Mouse (Mus musculus) midbrain, embryonic 14.5 days (tissue): ENCODE results near the gene Mns1. TPM values are rescaled to one million over a fixed set of nuclear protein-coding genes. Genes with fewer than 3 reads are reported as not detected.
"Not testable (repeated sequence)": the region's sequence is repeated elsewhere in the genome, so short reads cannot be mapped to it uniquely, and the experiment has no call there.

Experiments used
- ATAC-seq: fragments of 200-750 bp; cut with Nextera tagmentation; 2 replicates; pipeline ENCODE4 v1.8.0; 2017; ENCODE audit warnings: moderate number of reproducible peaks, moderate library complexity; ENCODE audit not compliant: low FRiP score, low TSS enrichment
- DNase-seq: peaks from one replicate; pipeline ENCODE4 v3.0.0-alpha.2; 2015
- H3K27ac ChIP-seq: fragments of 300-500 bp; sonication (generic); replicated peaks from 2 replicates; pipeline ENCODE4 v1.5.1; 2014; ENCODE audit warnings: mild to moderate bottlenecking, low read depth, low read length, moderate library complexity
- H3K27me3 ChIP-seq: fragments of 300-500 bp; sonication (generic); 2 replicates; pipeline ENCODE4 v1.6.1; 2014; ENCODE audit warnings: low read length, control low read depth, mixed read lengths; ENCODE audit not compliant: control insufficient read depth, insufficient read depth
- H3K36me3 ChIP-seq: fragments of 300-500 bp; sonication (generic); 2 replicates; pipeline ENCODE4 v1.6.1; 2014; ENCODE audit warnings: low read length, control low read depth; ENCODE audit not compliant: control insufficient read depth, insufficient read depth
- H3K4me1 ChIP-seq: fragments of 300-500 bp; sonication (generic); 2 replicates; pipeline ENCODE4 v1.6.1; 2014; ENCODE audit warnings: mild to moderate bottlenecking, antibody characterized with exemption, low read length, control low read depth; ENCODE audit not compliant: control insufficient read depth, insufficient read depth
- H3K4me2 ChIP-seq: fragments of 300-500 bp; sonication (generic); 2 replicates; pipeline ENCODE4 v1.6.1; 2014; ENCODE audit warnings: mild to moderate bottlenecking, low read length, moderate library complexity
- H3K4me3 ChIP-seq: fragments of 300-500 bp; sonication (generic); replicated peaks from 2 replicates; pipeline ENCODE4 v1.5.1; 2014; ENCODE audit warnings: low read depth, low read length
- H3K9ac ChIP-seq: fragments of 300-500 bp; sonication (generic); replicated peaks from 2 replicates; pipeline ENCODE4 v1.6.1; 2014; ENCODE audit warnings: mild to moderate bottlenecking, low read length, moderate library complexity
- H3K9me3 ChIP-seq: fragments of 300-500 bp; sonication (generic); 2 replicates; pipeline ENCODE4 v1.6.1; 2016; ENCODE audit warnings: low read length, control low read depth, mixed read lengths; ENCODE audit not compliant: control insufficient read depth
- WGBS: fragments of 180-500 bp; shearing (Covaris S2); extraction: QIAGEN DNeasy Blood & Tissue Kit; methylation state at CpG from one replicate; pipeline ENCODE4 v1.1.7; 2014; 5-methylcytosine and 5-hydroxymethylcytosine counted together
- polyA plus RNA-seq: library from polyadenylated mRNA; unstranded; fragments of >200 nt; fragmentation: Nextera tagmentation; extraction: Ambion mirVana; gene quantifications from 2 replicates; pipeline ENCODE4 v1.2.1, GENCODE M21; 2014

Gene Mns1
- polyA plus RNA-seq, 1 experiment from 2014 or later = 10.3 TPM

- not testable (repeated sequence) for H3K36me3 ChIP-seq, H3K27ac ChIP-seq, H3K9me3 ChIP-seq, H3K4me3 ChIP-seq, H3K9ac ChIP-seq, H3K4me2 ChIP-seq, DNase-seq, H3K27me3 ChIP-seq, ATAC-seq, H3K4me1 ChIP-seq
- WGBS = 72% methylated on average over 4 of the region's 4 CpGs
Observed at GRCm38 (mm10) chr9:72401769-72402168, 36.0 kb upstream of the Mns1 start.

GRCm38 (mm10) chr9:72403421-72403820, 34.4 kb upstream of the Mns1 start:
- 48% methylated on average over 6 of the region's 6 CpGs for WGBS
- no peak overlapping the region for H3K27ac ChIP-seq

GRCm38 (mm10) chr9:72404446-72404845, 33.4 kb upstream of the Mns1 start:
- Histone ChIP-seq H3K27ac (no peak overlapping the region), H3K4me3 (no peak overlapping the region), H3K27me3 (no peaks in the 10 kb centered on the region), H3K4me2 (no peak overlapping the region), H3K9ac (no peak overlapping the region), H3K4me1 (peaks cover 3% of the 10 kb centered on the region; the same call in 1 of the 2 replicates), H3K9me3 (no peaks in the 10 kb centered on the region), H3K36me3 (no peaks in the 10 kb centered on the region)
- DNase-seq (no peak), ATAC-seq (no peak)
- WGBS = 89% methylated on average over 8 of the region's 8 CpGs

More at GRCm38 (mm10) chr9:72403421-72403820, 34.4 kb upstream of the Mns1 start:
- H3K9ac ChIP-seq = no peak overlapping the region
- DNase-seq (no peak), ATAC-seq (no peak)
- no peaks in the 10 kb centered on the region for H3K9me3 ChIP-seq
- H3K4me3 ChIP-seq = no peak overlapping the region
- no peaks in the 10 kb centered on the region for H3K4me1 ChIP-seq
- H3K36me3 ChIP-seq = no peaks in the 10 kb centered on the region
- no peak overlapping the region for H3K4me2 ChIP-seq
- H3K27me3 ChIP-seq = no peaks in the 10 kb centered on the region

- ATAC-seq (no peak), DNase-seq (no peak)
- Histone ChIP-seq H3K36me3 (no peaks in the 10 kb centered on the region), H3K4me2 (no peak overlapping the region), H3K27me3 (no peaks in the 10 kb centered on the region), H3K9ac (no peak overlapping the region), H3K9me3 (no peaks in the 10 kb centered on the region), H3K4me3 (no peak overlapping the region), H3K4me1 (peaks cover 6% of the 10 kb centered on the region; the same call in 1 of the 2 replicates), H3K27ac (no peak overlapping the region)
- 80% methylated on average over 3 of the region's 3 CpGs for WGBS
Observed at GRCm38 (mm10) chr9:72404934-72405333, 32.9 kb upstream of the Mns1 start.

GRCm38 (mm10) chr9:72405882-72406638, 31.8 kb upstream of the Mns1 start:
- 90% methylated on average over 9 of the region's 9 CpGs for WGBS
- Histone ChIP-seq H3K4me3 (no peak overlapping the region), H3K9me3 (no peaks in the 10 kb centered on the region), H3K27ac (no peak overlapping the region), H3K27me3 (no peaks in the 10 kb centered on the region), H3K36me3 (no peaks in the 10 kb centered on the region), H3K9ac (no peak overlapping the region), H3K4me2 (no peak overlapping the region), H3K4me1 (peaks cover 6% of the 10 kb centered on the region; the same call in 1 of the 2 replicates)
- DNase-seq (no peak), ATAC-seq (no peak)

GRCm38 (mm10) chr9:72408131-72408586, 29.7 kb upstream of the Mns1 start:
- peak overlapping the region; percentile 46 for H3K4me2 ChIP-seq
- H3K27me3 ChIP-seq = no peaks in the 10 kb centered on the region
- ATAC-seq (peak; percentile 60; the same call in 1 of the 2 replicates), DNase-seq (peak; percentile 94)
- peak overlapping the region; percentile 42 for H3K9ac ChIP-seq
- no peaks in the 10 kb centered on the region for H3K36me3 ChIP-seq
- H3K27ac ChIP-seq = peak overlapping the region; percentile 42; the same call in 1 of the 2 replicates
- peaks cover 6% of the 10 kb centered on the region; the same call in 1 of the 2 replicates for H3K4me1 ChIP-seq
- WGBS = 12% methylated on average over 12 of the region's 12 CpGs
- H3K9me3 ChIP-seq = no peaks in the 10 kb centered on the region
- peak overlapping the region; percentile 14; the same call in 1 of the 2 replicates for H3K4me3 ChIP-seq

GRCm38 (mm10) chr9:72409381-72410225, 28.2 kb upstream of the Mns1 start:
- no peaks in the 10 kb centered on the region for H3K36me3 ChIP-seq
- peak overlapping the region; percentile 22 for H3K4me2 ChIP-seq
- DNase-seq (peak; percentile 68), ATAC-seq (no peak)
- H3K9ac ChIP-seq = no peak overlapping the region
- no peaks in the 10 kb centered on the region for H3K9me3 ChIP-seq
- H3K4me1 ChIP-seq = peaks cover 6% of the 10 kb centered on the region; the same call in 1 of the 2 replicates
- 30% methylated on average over 15 of the region's 15 CpGs for WGBS
- H3K4me3 ChIP-seq = no peak overlapping the region
- H3K27me3 ChIP-seq = no peaks in the 10 kb centered on the region
- H3K27ac ChIP-seq = peak overlapping the region; percentile 42

GRCm38 (mm10) chr9:72411746-72412145, 26.1 kb upstream of the Mns1 start:
- 88% methylated on average over 2 of the region's 2 CpGs for WGBS
- H3K4me2 ChIP-seq = no peak overlapping the region
- H3K36me3 ChIP-seq = no peaks in the 10 kb centered on the region
- H3K27ac ChIP-seq = no peak overlapping the region
- peak; percentile 75 for DNase-seq
- no peak overlapping the region for H3K9ac ChIP-seq
- H3K4me1 ChIP-seq = peaks cover 6% of the 10 kb centered on the region; the same call in 1 of the 2 replicates
- no peak for ATAC-seq
- H3K4me3 ChIP-seq = no peak overlapping the region
- H3K27me3 ChIP-seq = no peaks in the 10 kb centered on the region
- no peaks in the 10 kb centered on the region for H3K9me3 ChIP-seq
